Mouse (Mus musculus) adrenal gland, adult (tissue): ENCODE results near the gene March6.
A peak's percentile ranks its signal among the peaks of the same experiment; 100 is the strongest.

Source experiments
- DNase-seq, 2 experiments: peaks; one replicate each; pipeline ENCODE4 v3.0.0; 2022 to 2023; ENCODE audit warnings: low spot score in 1 of 2; ENCODE audit not compliant: inconsistent age in 2 of 2

The March6 gene

DNA sequence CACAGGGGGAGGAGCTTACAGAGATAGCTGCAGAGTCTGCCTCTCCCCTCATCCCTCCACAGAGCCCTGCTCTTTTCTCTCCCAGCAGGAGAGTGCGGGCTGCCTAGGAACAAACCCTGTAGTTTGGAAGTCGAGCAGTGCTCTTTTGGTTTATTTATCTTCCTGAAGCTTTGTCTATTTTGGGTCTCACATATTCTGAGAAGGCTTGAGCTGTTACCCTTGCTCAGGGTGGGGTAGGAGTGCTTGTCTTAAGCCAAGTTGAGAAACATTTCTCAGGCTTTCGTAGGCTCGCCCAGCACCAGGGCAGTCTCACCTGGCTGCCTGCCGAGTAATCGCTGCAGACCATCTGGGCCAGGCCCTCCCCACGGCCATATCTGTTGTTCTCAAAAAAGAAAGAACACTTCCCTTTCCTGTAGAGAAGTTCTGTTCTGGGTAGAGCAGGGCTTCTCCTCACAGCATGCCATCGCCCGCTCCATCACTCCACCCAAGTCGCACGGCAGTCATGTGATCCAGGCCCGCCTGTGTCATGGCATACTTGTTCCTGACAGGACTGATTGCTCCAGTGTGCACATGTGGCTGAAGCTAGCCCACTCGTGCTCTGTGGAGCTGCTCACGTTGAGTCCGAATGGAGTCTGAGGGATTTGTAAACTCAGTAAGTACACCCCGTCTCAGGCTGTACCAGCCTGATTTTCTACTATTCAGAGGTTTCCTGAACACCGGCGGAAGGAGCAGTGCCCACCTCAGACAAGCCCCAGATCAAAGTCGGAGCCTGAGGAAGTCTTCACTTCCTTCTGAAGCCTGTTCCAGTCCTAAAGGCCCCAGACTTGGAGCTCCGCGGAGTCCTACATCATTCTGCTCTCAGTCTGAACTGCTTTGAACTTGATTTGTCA is 112.8 kb downstream of the March6 start:
- DNase-seq, result peak; percentile 36 to 58

GRCm38 (mm10) chr15:31417409-31417795 is 113.5 kb downstream of the March6 start:
- DNase-seq, result no peak

DNA sequence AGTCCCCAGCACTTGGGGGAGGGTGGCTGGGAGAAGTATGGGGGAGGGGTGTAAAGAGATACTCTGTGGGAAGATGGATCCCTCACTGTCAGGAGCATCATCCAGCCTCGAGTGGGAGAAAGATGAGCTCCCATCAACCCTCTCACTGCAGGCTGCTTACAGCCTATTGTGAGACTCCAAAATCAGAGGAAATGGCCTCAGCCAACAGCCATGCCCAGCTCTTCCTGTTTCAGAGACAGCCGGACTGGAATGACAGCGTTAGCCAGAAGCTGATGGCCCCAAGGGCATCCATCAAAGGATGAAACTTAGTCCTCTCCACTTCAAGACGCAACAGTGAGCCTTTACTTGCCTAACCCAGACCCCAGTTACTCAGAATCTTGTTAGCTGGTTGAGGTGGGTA is 115.7 kb downstream of the March6 start:
- peak; percentile 8 to 26 for DNase-seq

DNA sequence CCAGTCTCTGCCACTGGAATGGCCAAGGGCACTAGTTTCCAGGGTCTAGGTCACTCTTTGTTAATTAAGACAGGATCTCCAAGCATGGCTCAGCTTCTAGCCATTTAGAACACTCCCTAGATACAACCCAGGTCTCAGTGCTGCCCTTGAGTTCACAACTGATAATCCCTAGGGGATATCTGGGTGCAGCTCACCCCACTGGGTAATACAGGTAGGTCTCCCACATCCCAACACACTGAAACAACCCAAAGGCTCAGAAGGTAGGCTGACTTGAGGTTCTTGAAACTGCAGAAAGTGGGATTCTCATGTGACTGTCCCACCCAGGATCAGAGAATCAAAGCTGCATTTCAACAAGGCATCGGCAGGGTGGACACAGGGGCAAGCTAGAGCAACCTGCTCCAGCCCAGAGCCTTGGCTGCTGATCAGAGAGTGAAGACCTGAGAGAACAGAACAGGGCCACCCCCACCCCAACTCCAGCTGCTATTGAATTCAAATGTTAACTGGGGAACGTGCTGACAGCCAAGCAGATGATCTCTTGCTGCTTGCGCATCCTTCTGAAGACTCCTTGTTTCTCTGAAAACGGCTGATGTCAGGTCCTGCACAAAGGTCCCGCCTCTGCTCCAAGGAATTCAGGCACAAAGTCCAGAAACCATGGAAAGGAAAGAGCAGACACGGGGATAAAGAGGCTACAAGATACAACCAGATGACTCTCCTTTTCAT is 116.5 kb downstream of the March6 start:
- no peak for DNase-seq

- DNase-seq, result no peak
These were observed 117.2 kb downstream of the March6 start for GRCm38 (mm10) chr15:31413662-31414061.

- peak; percentile 15 to 38 for DNase-seq
These were observed 117.9 kb downstream of the March6 start for GRCm38 (mm10) chr15:31412933-31413332.

DNA sequence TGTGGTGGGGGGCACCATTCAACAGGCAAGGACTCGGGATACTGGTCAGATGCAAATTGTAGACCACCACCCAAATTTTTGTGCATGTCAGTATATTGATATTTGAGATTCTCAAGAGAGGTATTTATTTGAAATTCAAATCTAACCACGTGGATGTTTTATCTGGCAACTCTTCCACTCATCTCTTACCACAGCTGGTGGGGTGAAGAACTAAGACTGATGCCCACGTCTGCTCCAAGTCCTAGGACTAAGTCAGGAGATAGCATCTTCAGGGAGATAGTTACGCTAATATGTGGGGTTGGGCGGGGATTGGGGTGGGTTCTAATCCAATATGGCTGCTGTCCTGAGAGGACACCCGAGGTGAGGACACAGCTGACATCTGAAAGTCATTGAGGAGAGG is 118.4 kb downstream of the March6 start:
- no peak for DNase-seq

- DNase-seq, result no peak
These were observed 123.4 kb downstream of the March6 start for GRCm38 (mm10) chr15:31407490-31407889.

DNA sequence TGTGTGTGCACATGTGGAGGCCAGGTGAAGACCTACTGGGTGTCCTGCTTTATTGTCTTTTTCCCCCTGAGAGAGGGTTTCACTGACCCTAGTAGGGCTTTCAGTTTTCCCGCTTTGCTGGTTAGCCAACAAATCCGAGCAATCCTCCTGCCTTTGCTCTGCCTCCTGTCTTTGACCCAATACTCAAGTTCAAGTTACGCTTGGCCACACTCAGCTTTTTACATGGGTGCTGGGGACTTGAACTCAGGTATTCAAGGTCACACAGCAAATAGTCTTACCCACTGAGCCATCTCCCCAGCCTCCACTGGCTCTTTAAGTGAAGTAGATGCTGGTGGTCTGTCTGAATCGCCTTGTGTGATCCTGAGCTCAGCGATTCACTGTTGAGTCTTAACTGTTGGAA is 124.0 kb downstream of the March6 start:
- DNase-seq, result no peak
